Mouse (Mus musculus): ENCODE results near the gene Gal3st2b. TPM values are rescaled to one million over a fixed set of nuclear protein-coding genes. Genes with fewer than 3 reads are reported as not detected.
"Not testable (repeated sequence)": the region's sequence is repeated elsewhere in the genome, so short reads cannot be mapped to it uniquely, and the experiment has no call there.

Gene Gal3st2b
- total RNA-seq, 2 experiments from 2014 or later = 0.16 to 0.20 TPM

DNA sequence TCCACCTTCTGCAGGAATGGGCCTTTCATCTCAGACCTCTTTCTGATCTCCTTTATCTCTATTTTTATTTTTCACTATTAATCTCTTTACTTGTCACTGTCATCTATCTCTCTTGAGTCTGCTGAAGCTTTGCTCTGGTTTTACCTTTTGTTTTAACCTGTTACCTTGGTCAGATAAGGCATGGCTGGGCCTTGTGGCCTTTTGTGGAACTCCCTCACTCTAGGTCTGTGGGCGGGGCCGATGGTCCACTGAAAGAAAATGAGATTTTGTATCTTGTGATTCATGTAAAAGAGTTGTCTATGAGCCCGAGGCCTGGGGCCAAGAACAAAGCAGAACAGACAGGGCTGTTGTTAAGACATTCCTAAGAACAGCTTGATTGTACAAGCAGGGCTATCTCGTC is 52.7 kb downstream of the Gal3st2b start:
- DNase-seq (ENCODE audit: low spot score in 2 of 2); intact Hi-C loops (cut with DNase I): not testable (repeated sequence)

DNA sequence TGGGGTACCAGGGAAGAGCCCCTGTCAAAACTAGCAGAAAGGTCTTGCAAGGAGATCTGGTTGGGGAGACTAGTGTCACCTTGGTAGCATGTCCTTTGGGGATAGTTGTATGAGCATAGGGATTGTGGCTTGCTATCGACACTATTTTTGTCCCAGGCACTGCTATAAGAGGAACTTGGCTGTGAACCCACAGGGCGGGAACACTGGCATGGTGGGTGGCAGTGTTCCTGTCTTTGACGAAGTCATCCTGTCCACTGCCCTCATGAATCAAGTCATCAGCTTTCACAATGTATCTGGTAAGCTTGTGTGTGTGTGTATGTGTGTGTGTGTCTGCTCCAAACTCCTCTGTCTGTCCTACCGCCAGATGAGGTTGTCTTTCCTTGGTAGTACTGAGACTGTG is 57.7 kb downstream of the Gal3st2b start:
- DNase-seq (ENCODE audit: low spot score in 2 of 2); intact Hi-C loops (cut with DNase I): not testable (repeated sequence)

DNA sequence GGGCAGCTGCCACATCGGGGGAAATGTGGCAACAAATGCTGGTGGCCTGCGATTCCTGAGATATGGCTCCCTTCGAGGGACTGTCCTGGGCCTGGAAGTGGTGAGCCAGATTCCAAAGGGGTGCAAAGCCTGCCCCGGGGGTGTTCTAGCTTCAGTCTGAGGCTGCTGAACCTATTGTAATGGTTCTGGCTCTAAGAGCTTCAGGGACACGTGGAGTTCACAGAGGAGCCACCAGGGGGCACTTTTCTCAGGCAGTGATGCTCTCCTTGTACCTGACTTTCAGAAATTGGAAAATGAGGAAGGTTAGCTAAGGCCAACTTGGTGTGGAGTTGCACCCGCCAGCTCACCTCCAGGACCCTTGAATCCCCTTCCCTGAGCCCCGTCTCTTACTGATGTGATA is 60.2 kb downstream of the Gal3st2b start:
- intact Hi-C loops (cut with DNase I) = not testable (repeated sequence)

DNA sequence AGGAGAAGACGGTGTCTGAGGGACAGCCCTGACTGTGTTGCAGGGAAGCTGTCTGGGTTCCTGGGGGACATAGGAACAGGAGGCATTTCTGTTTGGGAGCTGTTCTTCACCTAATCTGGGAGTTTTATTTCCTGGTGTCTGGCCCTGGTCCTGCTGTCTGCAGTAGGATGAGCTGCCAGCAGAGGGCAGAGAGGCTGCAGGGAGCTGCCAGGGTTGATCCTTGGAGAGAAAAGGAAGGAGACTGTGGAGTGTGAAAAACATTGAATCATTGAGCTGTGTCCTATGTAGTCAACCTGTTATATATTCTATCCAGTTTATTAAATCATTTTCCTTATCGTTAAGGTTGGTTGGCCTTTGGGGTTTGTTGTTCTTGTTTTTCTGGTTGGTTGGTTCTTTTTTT is 62.8 kb downstream of the Gal3st2b start:
- intact Hi-C loops (cut with DNase I); DNase-seq (ENCODE audit: low spot score in 2 of 2): not testable (repeated sequence)

More for the DNA sequence above, 60.2 kb downstream of the Gal3st2b start:
- DNase-seq (ENCODE audit: low spot score in 2 of 2) = not testable (repeated sequence)

DNA sequence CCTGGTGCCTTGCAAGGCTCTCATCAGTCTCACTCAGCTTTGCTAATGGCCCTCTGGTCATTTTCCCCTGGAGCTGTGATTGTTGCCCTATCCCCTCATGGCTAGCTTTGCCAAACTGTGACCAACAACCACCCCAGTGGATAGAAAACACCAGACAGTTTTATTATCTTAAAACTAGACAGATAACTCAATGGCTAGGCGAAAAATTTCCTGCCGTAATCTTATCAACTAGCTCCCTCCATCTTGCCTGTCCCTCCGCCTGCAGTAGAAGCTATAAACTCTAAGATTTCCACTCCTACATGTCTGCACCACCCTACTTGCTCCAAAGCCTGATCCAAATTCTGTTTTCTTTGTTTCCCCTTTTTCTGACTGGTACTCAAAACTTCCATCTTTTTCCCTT is 68.1 kb downstream of the Gal3st2b start:
- intact Hi-C loops (cut with DNase I) = loop anchor here (5.0 kb wide), 1 partner anchor 91 kb away; no protein-coding TSS in a partner anchor

DNA sequence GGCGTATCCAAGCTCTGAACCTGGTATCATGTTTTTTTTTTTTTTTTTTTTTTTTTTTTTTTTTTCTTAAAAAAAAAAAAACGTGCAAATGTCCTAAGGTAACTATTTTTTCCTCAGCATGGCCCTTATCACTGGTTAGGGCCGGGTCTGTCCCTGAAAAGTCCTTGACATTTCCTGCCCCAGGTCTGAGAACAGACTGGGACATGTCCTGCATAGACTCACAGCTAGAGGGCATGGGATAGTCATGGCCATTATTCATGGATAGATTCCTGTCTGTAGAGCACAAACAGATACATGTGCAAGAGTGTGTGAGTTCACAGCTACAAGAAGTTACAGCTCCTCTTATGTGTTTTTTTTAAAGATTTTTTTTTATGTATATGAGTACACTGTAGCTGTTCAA is 70.7 kb downstream of the Gal3st2b start:
- no peak for DNase-seq (ENCODE audit: low spot score in 2 of 2)
- intact Hi-C loops (cut with DNase I) = loop anchor here (5.0 kb wide), 1 partner anchor 89 kb away; no protein-coding TSS in a partner anchor

More for the DNA sequence above, 68.1 kb downstream of the Gal3st2b start:
- no peak for DNase-seq (ENCODE audit: low spot score in 2 of 2)

DNA sequence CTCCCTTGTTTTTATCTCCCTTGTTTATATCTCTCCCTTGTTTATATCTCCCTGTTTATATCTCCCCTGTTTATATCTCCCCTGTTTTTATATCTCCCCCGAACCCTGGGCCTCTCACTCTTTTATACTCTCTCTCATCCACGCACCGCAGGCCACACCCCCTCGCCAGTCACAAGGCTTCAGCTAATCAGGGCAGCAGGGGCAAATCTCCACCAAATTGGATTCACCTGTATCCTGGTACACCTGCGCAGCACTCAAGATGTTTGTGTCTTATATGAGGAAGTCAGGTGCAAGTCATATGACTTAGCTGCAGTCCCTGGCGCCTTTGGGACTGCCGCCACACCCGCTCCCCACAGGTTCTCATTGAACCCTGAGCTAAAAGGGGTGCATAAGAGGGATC is 72.1 kb downstream of the Gal3st2b start, which contains the start of gene Gal3st2c:
TSS of gene Gal3st2c (plus strand) at position 301 of the 400 bp plus-strand sequence.
- DNase-seq (ENCODE audit: low spot score in 2 of 2) = not testable (repeated sequence)
- intact Hi-C loops (cut with DNase I) = loop anchor here (5.0 kb wide), 1 partner anchor 68 kb away; no protein-coding TSS in a partner anchor

DNA sequence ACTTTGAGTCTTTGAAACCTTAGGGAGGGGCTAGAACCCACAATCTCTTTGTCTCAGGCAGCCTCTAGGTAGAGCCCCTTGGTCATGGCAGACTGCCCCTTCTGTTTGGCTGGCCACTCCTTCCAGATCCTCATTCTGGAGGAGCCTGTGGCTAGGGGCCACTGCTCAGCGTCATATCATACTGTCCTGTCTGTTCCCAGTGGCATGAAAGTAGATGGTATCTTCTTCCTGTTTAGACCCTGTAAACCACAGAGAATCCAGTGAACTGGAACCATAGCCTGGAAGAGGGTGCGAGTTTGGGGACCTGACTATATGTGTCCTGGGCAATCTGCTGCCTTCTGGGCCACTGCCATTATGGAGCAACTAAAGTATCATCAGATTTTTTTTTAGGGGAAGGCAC is 73.0 kb downstream of the Gal3st2b start:
- intact Hi-C loops (cut with DNase I) = loop anchor here (5.0 kb wide), 1 partner anchor 69 kb away; no protein-coding TSS in a partner anchor
- not testable (repeated sequence) for DNase-seq (ENCODE audit: low spot score in 2 of 2)

DNA sequence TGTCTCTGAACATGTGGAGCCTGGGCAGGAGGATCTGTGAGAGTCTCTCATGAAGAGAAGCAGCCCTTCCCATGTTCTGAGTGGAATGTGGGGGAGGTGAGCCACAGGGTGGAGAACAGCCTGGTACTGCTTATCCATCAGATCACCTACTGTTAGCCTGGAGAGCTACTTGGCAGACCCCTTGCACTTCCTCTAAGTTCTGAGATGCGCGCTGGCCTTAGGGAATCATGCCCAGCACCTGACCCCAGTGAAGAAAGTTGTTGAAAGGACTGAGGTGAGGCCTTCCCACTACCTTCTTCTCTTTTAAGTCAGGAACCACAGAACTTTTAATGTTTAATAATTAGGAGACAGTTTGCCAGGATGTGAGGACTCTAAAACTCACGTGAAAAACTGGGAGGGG is 73.4 kb downstream of the Gal3st2b start:
- not testable (repeated sequence) for DNase-seq (ENCODE audit: low spot score in 2 of 2)
- intact Hi-C loops (cut with DNase I) = loop anchor here (5.0 kb wide), 1 partner anchor 69 kb away; no protein-coding TSS in a partner anchor

Other genes starting within 250 kb of the Gal3st2b start
- gene Bok, start 232.7 kb upstream of the Gal3st2b start, total RNA-seq (2021) = 10 to 100 TPM; 28.3 to 33.2 TPM
- gene Atg4b, start 166.8 kb upstream of the Gal3st2b start, total RNA-seq (2021) = 10 to 100 TPM; 75.4 to 88.1 TPM
- gene Thap4, start 163.4 kb upstream of the Gal3st2b start, total RNA-seq (2021) = 10 to 100 TPM; 36.0 to 39.0 TPM
- gene Dtymk, start 116.4 kb upstream of the Gal3st2b start, total RNA-seq (2021) = 10 to 100 TPM; 47.7 to 50.3 TPM
- gene Ing5, start 114.3 kb upstream of the Gal3st2b start, total RNA-seq (2021) = 10 to 100 TPM; 11.0 to 12.2 TPM
- 10 to 100 TPM; 12.7 to 15.3 TPM for gene D2hgdh, start 93.4 kb upstream of the Gal3st2b start, total RNA-seq (2021)
- under 1 TPM; 0.12 to 0.16 TPM for gene Gal3st2, start 57.0 kb upstream of the Gal3st2b start, total RNA-seq (2021)
- gene Gal3st2c, start 72.2 kb downstream of the Gal3st2b start, total RNA-seq (2021) = under 1 TPM; 0.05 TPM
- gene Neu4, start 102.1 kb downstream of the Gal3st2b start, total RNA-seq (2021) = 1 to 10 TPM; 8.8 to 9.6 TPM
- gene Pdcd1, start 134.2 kb downstream of the Gal3st2b start, total RNA-seq (2021) = under 1 TPM in 1 of 2 experiments, not detected in 1; 0.15 TPM